Mouse (Mus musculus) liver, embryonic 14 days (tissue): Measurements from ENCODE around the gene Nlrp5. TPM values are rescaled to one million over a fixed set of nuclear protein-coding genes. Genes with fewer than 3 reads are reported as not detected.

Source experiments
- polyA plus RNA-seq: library from polyadenylated mRNA; depleted of rRNA; stranded (reverse); fragments of >200 nt; gene quantifications from 2 replicates; pipeline ENCODE4 v1.2.3, GENCODE M21; 2012; rRNA removed

Gene Nlrp5
- not detected in 2 replicates for polyA plus RNA-seq

DNA sequence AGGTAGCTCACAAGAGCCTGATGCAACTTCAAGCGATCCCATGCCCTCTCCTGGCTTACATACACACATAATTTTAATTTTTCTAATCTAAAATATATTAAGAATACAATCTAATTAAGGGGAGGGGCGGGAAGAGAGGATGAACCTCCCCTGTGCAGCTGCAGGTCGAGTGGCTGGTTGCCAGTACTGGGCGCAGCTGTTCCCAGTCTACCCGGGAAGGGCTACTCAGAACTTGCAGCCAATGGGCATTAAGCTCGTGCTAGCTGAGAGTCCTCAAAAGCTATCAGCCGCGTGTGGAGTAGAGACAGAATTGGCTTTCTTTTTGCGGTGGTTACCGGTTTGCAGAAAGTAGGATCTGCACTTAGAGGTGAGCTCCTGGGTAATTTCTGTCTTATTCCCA is at the start of gene Nlrp5:
TSS of gene Nlrp5 (plus strand) at position 301 of the 400 bp plus-strand sequence.

Other genes starting within 250 kb of the Nlrp5 start
- gene Gm10662, start 241.4 kb upstream of the Nlrp5 start, polyA plus RNA-seq = not detected in 2 replicates
- gene Vmn1r165, start 168.6 kb upstream of the Nlrp5 start, polyA plus RNA-seq = not detected in 2 replicates
- not detected in 2 replicates for gene Vmn1r166, start 134.2 kb upstream of the Nlrp5 start, polyA plus RNA-seq
- not detected in 2 replicates for gene Gm6902, start 107.0 kb upstream of the Nlrp5 start, polyA plus RNA-seq
- not detected in 2 replicates for gene Nlrp4e, start 84.7 kb upstream of the Nlrp5 start, polyA plus RNA-seq
- not detected in 2 replicates for gene Vmn1r167, start 121.3 kb downstream of the Nlrp5 start, polyA plus RNA-seq
- not detected in 2 replicates for gene Vmn1r168, start 153.8 kb downstream of the Nlrp5 start, polyA plus RNA-seq
- not detected in 2 replicates for gene Vmn1r169, start 189.6 kb downstream of the Nlrp5 start, polyA plus RNA-seq
- not detected in 2 replicates for gene Vmn1r170, start 220.3 kb downstream of the Nlrp5 start, polyA plus RNA-seq
- gene Vmn1r171, start 244.8 kb downstream of the Nlrp5 start, polyA plus RNA-seq = not detected in 2 replicates